ENCODE assay signal across 11 mouse cellular contexts in genomic region chr8:104373779-104374178, GRCm38 (mm10). TPM values are rescaled to one million over a fixed set of nuclear protein-coding genes. Genes with fewer than 3 reads are reported as not detected.
A peak's percentile ranks its signal among the peaks of the same experiment; 100 is the strongest.
DNase-seq lines count a peak whose midpoint lies in the region; ATAC-seq and TF ChIP-seq lines count a peak whose summit lies in the region.
"Had no signal": no experiment of that assay in that cellular context is flagged by ENCODE, and none has a peak within 500 bp of the region (broad histone marks: within the 10 kb centered on the region; RNA-seq: fewer than 3 reads in every experiment).

No protein-coding gene starts in this region.

- 65% methylated on average over 11 of the region's 11 CpGs for WGBS in lung, postnatal 0 days

- no peak overlapping the region for H3K4me2 ChIP-seq in lung, postnatal 0 days (replicated peaks; ENCODE audit: low read depth, low read length)
- H3K4me2 ChIP-seq: embryonic facial prominence, embryonic 15.5 days; neural tube, embryonic 13.5 days had no signal

- no peak overlapping the region for H3K4me3 ChIP-seq in lung, postnatal 0 days (ENCODE audit: low read depth, low read length)
- H3K4me3 ChIP-seq: embryonic facial prominence, embryonic 15.5 days; neural tube, embryonic 13.5 days had no signal

- H3K36me3 ChIP-seq in lung, postnatal 0 days (ENCODE audit: insufficient read depth, low read length) = no peaks in the 10 kb centered on the region
- H3K36me3 ChIP-seq: embryonic facial prominence, embryonic 15.5 days; neural tube, embryonic 13.5 days had no signal

- no peaks in the 10 kb centered on the region for H3K9me3 ChIP-seq in lung, postnatal 0 days (ENCODE audit: low read length)
- H3K9me3 ChIP-seq: embryonic facial prominence, embryonic 15.5 days; neural tube, embryonic 13.5 days had no signal

- no peak for TF ChIP-seq EP300 in lung, postnatal 0 days (IDR thresholded peaks at IDR 0.05)

- TF ChIP-seq CTCF in lung, postnatal 0 days (IDR thresholded peaks at IDR 0.05) = peak; percentile 55

- H3K9ac ChIP-seq in lung, postnatal 0 days (replicated peaks; ENCODE audit: low read depth) = no peak overlapping the region
- H3K9ac ChIP-seq: embryonic facial prominence, embryonic 15.5 days; neural tube, embryonic 13.5 days had no signal

- no peaks in the 10 kb centered on the region for H3K27me3 ChIP-seq in lung, postnatal 0 days (replicated peaks; ENCODE audit: insufficient read depth, low read length)
- H3K27me3 ChIP-seq: embryonic facial prominence, embryonic 15.5 days; neural tube, embryonic 13.5 days had no signal

- intact Hi-C loops in heart, postnatal 36 days (cut with DNase I) = no loop called here
- intact Hi-C loops in left cerebral cortex, postnatal 10 days (cut with DNase I) = no loop called here

- peak; percentile 62 for ATAC-seq in lung, postnatal 0 days

- no peak overlapping the region for H3K27ac ChIP-seq in lung, postnatal 0 days (ENCODE audit: low read length)
- H3K27ac ChIP-seq: embryonic facial prominence, embryonic 15.5 days; neural tube, embryonic 13.5 days had no signal

- H3K4me1 ChIP-seq in lung, postnatal 0 days (ENCODE audit: insufficient read depth, low read depth, low read length) = peaks cover 17% of the 10 kb centered on the region; the same call in 1 of the 2 replicates

- DNase-seq in heart, adult 11 months = peak; percentile 88
- DNase-seq in heart, postnatal 36 days = no peak
- DNase-seq in 416B (ENCODE audit: low read depth) = peak; percentile 43
- DNase-seq in cerebellum, postnatal 10 days = peak; percentile 72 to 77
- DNase-seq in lung, postnatal 0 days (ENCODE audit: low spot score) = peak; percentile 75
- DNase-seq in ovary, postnatal 10 days (ENCODE audit: low spot score) = no peak
- DNase-seq in adipocyte (ENCODE audit: low spot score) = no peak
- DNase-seq in left cerebral cortex, postnatal 10 days (ENCODE audit: extremely low spot score in 1 of 2, low spot score in 2 of 2) = no peak

RNA-seq across cellular contexts. Expression of gene Cmtm4, which starts 21.8 kb away (rescaled TPM):
- total RNA-seq in heart, postnatal 36 days (2021) = 10 to 100 TPM; 11.0 to 12.0 TPM
- 3.5 TPM in 2 replicates for polyA plus RNA-seq in lung, postnatal 0 days (2015; fragmentation: Nextera tagmentation; extraction: Ambion mirVana)
- 10 to 100 TPM; 67.5 to 72.2 TPM for total RNA-seq in left cerebral cortex, postnatal 10 days (2021)

RNA-seq across cellular contexts. Expression of gene Cmtm3, which starts 34.6 kb away (rescaled TPM):
- total RNA-seq in heart, postnatal 36 days (2021) = 10 to 100 TPM; 14.4 to 15.7 TPM
- 98.3 and 117 TPM in 2 replicates for polyA plus RNA-seq in lung, postnatal 0 days (2015; fragmentation: Nextera tagmentation; extraction: Ambion mirVana)
- total RNA-seq in left cerebral cortex, postnatal 10 days (2021) = 10 to 100 TPM; 13.2 to 22.8 TPM

RNA-seq across cellular contexts. Expression of gene Cmtm2b, which starts 51.7 kb away (rescaled TPM):
- total RNA-seq in heart, postnatal 36 days (2021) = not detected
- polyA plus RNA-seq in lung, postnatal 0 days (2015; fragmentation: Nextera tagmentation; extraction: Ambion mirVana) = not detected in 2 replicates
- total RNA-seq in left cerebral cortex, postnatal 10 days (2021) = not detected
- total RNA-seq: left cerebral cortex, postnatal 25 days had no signal
- polyA plus RNA-seq: embryonic facial prominence, embryonic 15.5 days; neural tube, embryonic 13.5 days had no signal

RNA-seq across cellular contexts. Expression of gene Gm11020, which starts 52.4 kb away (rescaled TPM):
- not detected for total RNA-seq in heart, postnatal 36 days (2021)
- polyA plus RNA-seq in lung, postnatal 0 days (2015; fragmentation: Nextera tagmentation; extraction: Ambion mirVana) = not detected in 2 replicates
- total RNA-seq in left cerebral cortex, postnatal 10 days (2021) = not detected
- total RNA-seq: left cerebral cortex, postnatal 25 days had no signal
- polyA plus RNA-seq: embryonic facial prominence, embryonic 15.5 days; neural tube, embryonic 13.5 days had no signal

Comparison
In these comparisons a context has a peak if more than half of its experiments do, and no peak if none do; other contexts are left out.
1. DNase-seq: peak in heart, adult 11 months (single experiment), 416B (single experiment), cerebellum, postnatal 10 days (2 of 2) and lung, postnatal 0 days (single experiment); none in heart, postnatal 36 days (0 of 2), ovary, postnatal 10 days (single experiment), adipocyte (single experiment) and left cerebral cortex, postnatal 10 days (0 of 2).
2. RNA of gene Cmtm4, which starts 21.8 kb away (total RNA-seq): 67.5 to 72.2 TPM in left cerebral cortex, postnatal 10 days; 11.0 to 12.0 TPM in heart, postnatal 36 days; every median in the first group is over 4 times any median in the second.